Mouse (Mus musculus) limb, embryonic 15.5 days (tissue): ENCODE data around the gene Cope. TPM values are rescaled to one million over a fixed set of nuclear protein-coding genes. Genes with fewer than 3 reads are reported as not detected.
A peak's percentile ranks its signal among the peaks of the same experiment; 100 is the strongest.

Experiments
- ATAC-seq: fragments of 200-750 bp; cut with Nextera tagmentation; 2 replicates; pipeline ENCODE4 v1.8.0; 2017; ENCODE audit warnings: low read depth, moderate TSS enrichment; ENCODE audit not compliant: insufficient number of reproducible peaks, low FRiP score, low TSS enrichment
- H3K27ac ChIP-seq: fragments of 300-500 bp; sonication (generic); 2 replicates; pipeline ENCODE4 v1.5.1; 2015; ENCODE audit warnings: moderate library complexity, mild to moderate bottlenecking, inconsistent platforms
- H3K27me3 ChIP-seq: fragments of 300-500 bp; sonication (generic); 2 replicates; pipeline ENCODE4 v1.6.1; 2015; ENCODE audit warnings: inconsistent platforms
- H3K36me3 ChIP-seq: fragments of 300-500 bp; sonication (generic); 2 replicates; pipeline ENCODE4 v1.6.1; 2015; ENCODE audit warnings: inconsistent platforms
- H3K4me1 ChIP-seq: fragments of 300-500 bp; sonication (generic); 2 replicates; pipeline ENCODE4 v1.6.1; 2015; ENCODE audit warnings: inconsistent platforms
- H3K4me2 ChIP-seq: fragments of 300-500 bp; sonication (generic); 2 replicates; pipeline ENCODE4 v1.6.1; 2015; ENCODE audit warnings: mild to moderate bottlenecking, inconsistent platforms
- H3K4me3 ChIP-seq: fragments of 300-500 bp; sonication (generic); 2 replicates; pipeline ENCODE4 v1.5.1; 2015; ENCODE audit warnings: mild to moderate bottlenecking, inconsistent platforms
- H3K9ac ChIP-seq: fragments of 300-500 bp; sonication (generic); 2 replicates; pipeline ENCODE4 v1.6.1; 2015; ENCODE audit warnings: inconsistent platforms
- H3K9me3 ChIP-seq: fragments of 300-500 bp; sonication (generic); 2 replicates; pipeline ENCODE4 v1.6.1; 2016; ENCODE audit warnings: inconsistent platforms
- whole genome bisulfite sequencing: fragments of 180-500 bp; shearing (Covaris S2); methylation state at CpG from one replicate; pipeline ENCODE4 v1.1.7; 2015; 5-methylcytosine and 5-hydroxymethylcytosine counted together
- polyA plus RNA-seq: library from polyadenylated mRNA; unstranded; fragments of >200 nt; fragmentation: Nextera tagmentation; extraction: Ambion mirVana; gene quantifications from 2 replicates; pipeline ENCODE4 v1.2.1, GENCODE M21; 2015

The Cope gene
- polyA plus RNA-seq, 1 experiment from 2014 or later: 397 TPM

GRCm38 (mm10) chr8:70332070-70332877, 30.0 kb downstream of the Cope start:
- H3K4me1 ChIP-seq: peaks cover 33% of the 10 kb centered on the region
- peak; percentile 60; the same call in 1 of the 2 replicates for ATAC-seq
- WGBS: 30% methylated on average over 38 of the region's 41 CpGs
- H3K27ac ChIP-seq: 0 out of 2 replicates have a peak overlapping the region, but pooled peaks have one; percentile 50
- 0 out of 2 replicates have a peak overlapping the region, but pooled peaks have one; percentile 0 for H3K4me2 ChIP-seq
- no peak overlapping the region for H3K4me3 ChIP-seq
- 0 out of 2 replicates have a peak, but pooled peaks cover 10% of the 10 kb centered on the region for H3K27me3 ChIP-seq
- H3K9ac ChIP-seq: no peak overlapping the region
- no peaks in the 10 kb centered on the region for H3K9me3 ChIP-seq
- H3K36me3 ChIP-seq: peaks cover 65% of the 10 kb centered on the region

- WGBS: 95% methylated on average over 6 of the region's 6 CpGs
- 0 out of 2 replicates have a peak, but pooled peaks cover 10% of the 10 kb centered on the region for H3K27me3 ChIP-seq
- ATAC-seq: no peak
- no peaks in the 10 kb centered on the region for H3K9me3 ChIP-seq
- no peak overlapping the region for H3K9ac ChIP-seq
- H3K36me3 ChIP-seq: peaks cover 65% of the 10 kb centered on the region
- H3K27ac ChIP-seq: no peak overlapping the region
- no peak overlapping the region for H3K4me2 ChIP-seq
- peaks cover 33% of the 10 kb centered on the region for H3K4me1 ChIP-seq
- H3K4me3 ChIP-seq: no peak overlapping the region
Measured at GRCm38 (mm10) chr8:70332878-70333202, 30.5 kb downstream of the Cope start.

- WGBS: 89% methylated on average over 7 of the region's 7 CpGs
- Histone ChIP-seq H3K4me2 (no peak overlapping the region), H3K9ac (no peak overlapping the region), H3K9me3 (no peaks in the 10 kb centered on the region), H3K27me3 (no peaks in the 10 kb centered on the region), H3K36me3 (peaks cover 100% of the 10 kb centered on the region), H3K27ac (no peak overlapping the region), H3K4me1 (peaks cover 9% of the 10 kb centered on the region), H3K4me3 (no peak overlapping the region)
- no peak for ATAC-seq
Measured at GRCm38 (mm10) chr8:70338931-70339330, 36.6 kb downstream of the Cope start.

GRCm38 (mm10) chr8:70340659-70341058, 38.3 kb downstream of the Cope start:
- Histone ChIP-seq H3K4me3 (no peak overlapping the region), H3K27me3 (no peaks in the 10 kb centered on the region), H3K4me2 (no peak overlapping the region), H3K36me3 (peaks cover 87% of the 10 kb centered on the region), H3K9me3 (no peaks in the 10 kb centered on the region), H3K27ac (no peak overlapping the region), H3K9ac (no peak overlapping the region), H3K4me1 (peaks cover 16% of the 10 kb centered on the region)
- 94% methylated on average over 7 of the region's 7 CpGs for WGBS
- no peak for ATAC-seq

GRCm38 (mm10) chr8:70342007-70342406, 39.7 kb downstream of the Cope start:
- no peak for ATAC-seq
- Histone ChIP-seq H3K27me3 (no peaks in the 10 kb centered on the region), H3K4me1 (peaks cover 21% of the 10 kb centered on the region), H3K4me2 (no peak overlapping the region), H3K4me3 (no peak overlapping the region), H3K36me3 (peaks cover 87% of the 10 kb centered on the region), H3K9ac (no peak overlapping the region), H3K9me3 (no peaks in the 10 kb centered on the region), H3K27ac (no peak overlapping the region)
- WGBS: 85% methylated on average over 14 of the region's 14 CpGs

GRCm38 (mm10) chr8:70343076-70343475, 40.8 kb downstream of the Cope start:
- no peaks in the 10 kb centered on the region for H3K9me3 ChIP-seq
- no peak overlapping the region for H3K4me3 ChIP-seq
- H3K27me3 ChIP-seq: no peaks in the 10 kb centered on the region
- H3K36me3 ChIP-seq: peaks cover 82% of the 10 kb centered on the region
- 37% methylated on average over 7 of the region's 7 CpGs for WGBS
- H3K27ac ChIP-seq: no peak overlapping the region
- no peak for ATAC-seq
- no peak overlapping the region for H3K9ac ChIP-seq
- H3K4me2 ChIP-seq: no peak overlapping the region
- peaks cover 24% of the 10 kb centered on the region for H3K4me1 ChIP-seq

- no peak overlapping the region for H3K4me2 ChIP-seq
- no peaks in the 10 kb centered on the region for H3K9me3 ChIP-seq
- H3K4me3 ChIP-seq: no peak overlapping the region
- no peaks in the 10 kb centered on the region for H3K27me3 ChIP-seq
- no peak overlapping the region for H3K27ac ChIP-seq
- peaks cover 82% of the 10 kb centered on the region for H3K36me3 ChIP-seq
- no peak for ATAC-seq
- H3K4me1 ChIP-seq: peaks cover 30% of the 10 kb centered on the region
- H3K9ac ChIP-seq: no peak overlapping the region
- 45% methylated on average over 6 of the region's 6 CpGs for whole genome bisulfite sequencing
Measured at GRCm38 (mm10) chr8:70343696-70344095, 41.4 kb downstream of the Cope start.

GRCm38 (mm10) chr8:70344279-70344678, 42.0 kb downstream of the Cope start:
- Histone ChIP-seq H3K9ac (no peak overlapping the region), H3K9me3 (no peaks in the 10 kb centered on the region), H3K4me1 (peaks cover 36% of the 10 kb centered on the region), H3K4me2 (no peak overlapping the region), H3K27ac (no peak overlapping the region; the same call in 1 of the 2 replicates), H3K27me3 (no peaks in the 10 kb centered on the region), H3K36me3 (peaks cover 82% of the 10 kb centered on the region), H3K4me3 (no peak overlapping the region)
- no peak for ATAC-seq
- WGBS: 85% methylated on average over 2 of the region's 2 CpGs

- no peak overlapping the region for H3K4me3 ChIP-seq
- H3K4me2 ChIP-seq: no peak overlapping the region
- WGBS: 73% methylated on average over 4 of the region's 4 CpGs
- no peaks in the 10 kb centered on the region for H3K27me3 ChIP-seq
- peaks cover 55% of the 10 kb centered on the region for H3K36me3 ChIP-seq
- ATAC-seq: no peak
- H3K9ac ChIP-seq: no peak overlapping the region
- H3K4me1 ChIP-seq: peaks cover 66% of the 10 kb centered on the region
- H3K9me3 ChIP-seq: no peaks in the 10 kb centered on the region
- no peak overlapping the region for H3K27ac ChIP-seq
Measured at GRCm38 (mm10) chr8:70347443-70347842, 45.1 kb downstream of the Cope start.

GRCm38 (mm10) chr8:70347860-70348420, 45.6 kb downstream of the Cope start:
- peaks cover 64% of the 10 kb centered on the region for H3K4me1 ChIP-seq
- no peak overlapping the region for H3K4me2 ChIP-seq
- H3K27ac ChIP-seq: no peak overlapping the region
- H3K9me3 ChIP-seq: no peaks in the 10 kb centered on the region
- no peak overlapping the region for H3K4me3 ChIP-seq
- H3K27me3 ChIP-seq: no peaks in the 10 kb centered on the region
- H3K36me3 ChIP-seq: peaks cover 50% of the 10 kb centered on the region
- H3K9ac ChIP-seq: no peak overlapping the region
- no peak for ATAC-seq
- 79% methylated on average over 1 of the region's 1 CpGs for WGBS

- Histone ChIP-seq H3K9ac (peak overlapping the region; percentile 98), H3K4me3 (peak overlapping the region; percentile 98), H3K36me3 (peaks cover 29% of the 10 kb centered on the region), H3K4me2 (peak overlapping the region; percentile 90), H3K27ac (peak overlapping the region; percentile 75), H3K27me3 (no peaks in the 10 kb centered on the region), H3K9me3 (no peaks in the 10 kb centered on the region), H3K4me1 (peaks cover 59% of the 10 kb centered on the region)
- 32% methylated on average over 15 of the region's 15 CpGs for WGBS
- ATAC-seq: no peak
Measured at GRCm38 (mm10) chr8:70351035-70351999, 49.0 kb downstream of the Cope start.
